Mouse (Mus musculus) heart, embryonic 11.5 days (tissue): ENCODE data around the gene Rarg. TPM values are rescaled to one million over a fixed set of nuclear protein-coding genes. Genes with fewer than 3 reads are reported as not detected.

ENCODE experiments used
- ATAC-seq: fragments of 200-750 bp; cut with Nextera tagmentation; replicated peaks from 2 replicates; pipeline ENCODE4 v1.8.0; 2017; ENCODE audit warnings: moderate library complexity; ENCODE audit not compliant: insufficient number of reproducible peaks, low FRiP score, low TSS enrichment
- H3K27ac ChIP-seq: fragments of 300-500 bp; sonication (generic); 2 replicates; pipeline ENCODE4 v1.5.1; 2014; ENCODE audit warnings: mild to moderate bottlenecking, low read depth, low read length
- H3K27me3 ChIP-seq: fragments of 300-500 bp; sonication (generic); 2 replicates; pipeline ENCODE4 v1.6.1; 2014; ENCODE audit warnings: mild to moderate bottlenecking, low read length, mixed read lengths; ENCODE audit not compliant: control insufficient read depth, insufficient read depth
- H3K36me3 ChIP-seq: fragments of 300-500 bp; sonication (generic); 2 replicates; pipeline ENCODE4 v1.6.1; 2014; ENCODE audit warnings: mild to moderate bottlenecking, low read length, moderate library complexity, mixed read lengths; ENCODE audit not compliant: control insufficient read depth, insufficient read depth
- H3K4me1 ChIP-seq: fragments of 300-500 bp; sonication (generic); 2 replicates; pipeline ENCODE4 v1.6.1; 2014; ENCODE audit warnings: low read length; ENCODE audit not compliant: control insufficient read depth, insufficient read depth
- H3K4me2 ChIP-seq: fragments of 300-500 bp; sonication (generic); 2 replicates; pipeline ENCODE4 v1.6.1; 2014; ENCODE audit warnings: mild to moderate bottlenecking, moderate library complexity
- H3K4me3 ChIP-seq: fragments of 300-500 bp; sonication (generic); 2 replicates; pipeline ENCODE4 v1.5.1; 2014; ENCODE audit warnings: low read depth, low read length
- H3K9ac ChIP-seq: fragments of 300-500 bp; sonication (generic); 2 replicates; pipeline ENCODE4 v1.6.1; 2014; ENCODE audit warnings: mild to moderate bottlenecking, low read depth, low read length, moderate library complexity
- H3K9me3 ChIP-seq: fragments of 300-500 bp; sonication (generic); replicated peaks from 2 replicates; pipeline ENCODE4 v1.6.1; 2016; ENCODE audit warnings: low read length; ENCODE audit not compliant: control insufficient read depth
- WGBS: fragments of 180-500 bp; shearing (Covaris S2); extraction: QIAGEN DNeasy Blood & Tissue Kit; methylation state at CpG from one replicate; pipeline ENCODE4 v1.1.7; 2014; ENCODE audit not compliant: insufficient replicate concordance; 5-methylcytosine and 5-hydroxymethylcytosine counted together
- polyA plus RNA-seq: library from polyadenylated mRNA; unstranded; fragments of >200 nt; fragmentation: Nextera tagmentation; extraction: Ambion mirVana; gene quantifications from 2 replicates; pipeline ENCODE4 v1.2.1, GENCODE M21; 2014

The Rarg gene
- polyA plus RNA-seq, 1 experiment from 2014 or later: 11.2 TPM

DNA sequence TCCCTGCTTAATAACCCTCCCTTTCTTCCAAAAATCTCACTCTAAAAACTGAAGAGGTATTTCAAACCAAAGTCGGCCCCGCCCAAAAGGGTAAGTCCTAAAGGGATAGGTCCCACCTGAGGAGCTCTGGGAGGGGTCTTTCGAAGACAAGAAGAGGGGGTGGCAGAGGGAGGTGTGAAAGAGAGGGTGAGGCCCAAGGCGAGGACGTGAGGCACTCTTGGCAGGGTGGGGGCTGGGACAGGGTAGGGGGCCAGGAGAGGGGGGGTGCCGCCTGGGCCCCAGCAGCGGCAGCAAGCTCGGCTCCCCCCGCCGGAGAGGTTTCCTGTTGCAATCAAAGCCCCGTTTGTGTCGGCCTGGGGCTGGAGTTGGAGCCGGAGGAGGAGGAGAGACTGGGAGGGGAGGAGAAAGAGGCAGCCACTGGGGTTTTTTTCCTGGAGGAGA is 8.0 kb downstream of the Rarg start:
- Histone ChIP-seq H3K9me3 (no peaks in the 10 kb centered on the region), H3K27me3 (peaks cover 38% of the 10 kb centered on the region), H3K4me3 (peak overlapping the region; percentile 23), H3K9ac (peak overlapping the region; percentile 44; the same call in 1 of the 2 replicates), H3K36me3 (no peaks in the 10 kb centered on the region), H3K4me1 (peaks cover 25% of the 10 kb centered on the region), H3K27ac (peak overlapping the region; percentile 60), H3K4me2 (peak overlapping the region; percentile 93)
- ATAC-seq: no peak
- WGBS: 5% methylated on average over 11 of the region's 13 CpGs

DNA sequence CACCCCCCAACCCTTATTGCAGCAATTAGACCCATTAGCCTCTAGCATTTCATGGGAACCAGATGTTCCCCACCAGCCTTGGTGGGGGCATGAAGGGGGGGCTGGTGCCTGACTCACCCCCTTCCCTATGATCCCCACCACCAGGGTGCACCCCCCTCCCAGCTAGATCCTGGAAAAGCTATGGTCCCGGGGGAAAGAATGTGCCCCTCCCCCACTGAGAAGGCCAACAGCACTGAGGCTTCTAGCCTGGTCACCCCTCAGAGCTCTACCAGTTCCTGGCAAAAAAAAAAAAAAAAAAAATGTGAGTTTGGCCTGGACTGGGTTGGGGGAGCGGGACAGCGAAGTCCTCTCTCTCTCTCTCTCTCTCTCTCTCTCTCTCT is 8.5 kb downstream of the Rarg start:
- Histone ChIP-seq H3K9me3 (no peaks in the 10 kb centered on the region), H3K27ac (peak overlapping the region; percentile 90; the same call in 1 of the 2 replicates), H3K4me2 (peak overlapping the region; percentile 93), H3K4me3 (no peak overlapping the region), H3K4me1 (peaks cover 29% of the 10 kb centered on the region), H3K27me3 (peaks cover 38% of the 10 kb centered on the region), H3K36me3 (no peaks in the 10 kb centered on the region), H3K9ac (no peak overlapping the region)
- no peak for ATAC-seq
- 5% methylated on average over 1 of the region's 3 CpGs for WGBS

GRCm38 (mm10) chr15:102248131-102248811 is 9.0 kb downstream of the Rarg start:
- H3K9ac ChIP-seq: peak overlapping the region; percentile 66; the same call in 1 of the 2 replicates
- peak overlapping the region; percentile 90 for H3K27ac ChIP-seq
- 6% methylated on average over 8 of the region's 8 CpGs for WGBS
- H3K4me3 ChIP-seq: peak overlapping the region; percentile 59
- ATAC-seq: no peak
- H3K4me2 ChIP-seq: peak overlapping the region; percentile 93
- peaks cover 43% of the 10 kb centered on the region for H3K27me3 ChIP-seq
- H3K4me1 ChIP-seq: peaks cover 34% of the 10 kb centered on the region
- no peaks in the 10 kb centered on the region for H3K9me3 ChIP-seq
- H3K36me3 ChIP-seq: no peaks in the 10 kb centered on the region

DNA sequence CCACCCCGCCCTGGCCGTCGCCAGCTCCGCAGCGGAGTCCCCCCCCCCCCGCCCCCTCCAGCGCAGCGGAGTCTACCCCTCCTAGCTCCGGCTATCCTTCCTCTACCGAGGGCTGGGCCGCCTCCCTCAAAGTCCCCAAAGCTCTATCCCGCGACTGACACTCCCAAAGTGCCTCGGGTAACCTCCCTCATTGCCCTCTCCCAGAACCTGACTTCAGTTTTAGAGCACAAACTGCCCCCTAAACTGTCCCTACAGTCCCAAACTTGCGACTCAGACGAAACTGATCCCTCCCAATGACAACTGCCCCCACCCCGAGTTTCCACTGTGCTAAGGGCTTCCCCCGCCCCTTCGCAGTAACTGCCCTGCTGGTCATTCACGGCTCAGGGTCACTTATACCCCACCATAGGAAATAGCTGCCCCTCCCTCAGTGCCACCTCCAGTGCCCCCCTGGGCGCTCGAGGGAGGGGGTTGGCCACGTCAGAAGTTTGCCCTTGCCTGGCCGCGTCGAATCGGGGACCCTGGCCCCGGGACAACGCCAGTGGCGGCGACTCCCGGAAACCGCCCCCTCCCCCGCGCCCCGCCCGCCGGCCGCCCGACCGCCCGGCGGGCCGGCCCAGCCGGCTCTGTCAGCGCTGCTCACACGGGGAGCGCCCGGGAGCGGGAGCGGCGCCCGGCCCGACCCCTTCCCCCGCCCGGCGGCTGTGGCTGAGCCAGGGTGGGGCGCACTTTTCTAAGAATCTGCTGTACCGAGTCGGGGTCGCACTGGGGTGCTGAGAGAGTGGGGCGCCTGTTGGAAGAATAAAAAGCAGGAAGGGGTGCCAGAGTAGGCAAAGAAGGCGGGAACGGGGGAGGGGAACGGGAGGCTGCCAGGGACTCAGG is 9.8 kb downstream of the Rarg start:
- H3K27ac ChIP-seq: peak overlapping the region; percentile 90
- peak overlapping the region; percentile 66 for H3K9ac ChIP-seq
- peaks cover 38% of the 10 kb centered on the region for H3K4me1 ChIP-seq
- H3K36me3 ChIP-seq: no peaks in the 10 kb centered on the region
- peak overlapping the region; percentile 93 for H3K4me2 ChIP-seq
- under 1% methylated on average over 55 of the region's 65 CpGs for WGBS
- H3K4me3 ChIP-seq: peak overlapping the region; percentile 59
- peaks cover 50% of the 10 kb centered on the region for H3K27me3 ChIP-seq
- peak; percentile 47 for ATAC-seq
- H3K9me3 ChIP-seq: no peaks in the 10 kb centered on the region

DNA sequence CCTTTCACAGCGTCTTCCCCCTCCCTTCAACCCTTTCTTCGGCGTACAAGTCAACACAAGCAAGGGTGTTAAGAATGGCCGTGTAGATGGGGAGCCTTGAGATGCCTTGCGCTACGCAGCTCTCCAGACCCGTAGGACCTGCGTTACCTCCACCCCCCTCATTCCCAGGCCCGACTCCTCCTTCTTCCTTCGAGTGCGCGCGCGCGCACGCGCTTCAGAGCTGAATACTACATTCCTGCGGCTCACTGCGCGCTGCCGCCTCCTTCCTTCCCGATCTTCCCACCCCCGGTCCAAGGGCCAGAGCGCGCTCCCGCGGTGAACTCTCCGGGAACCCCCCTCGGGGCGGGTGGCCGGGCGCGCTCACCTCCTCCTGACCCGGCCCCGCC is 10.5 kb downstream of the Rarg start:
- Histone ChIP-seq H3K9ac (peak overlapping the region; percentile 66), H3K4me2 (peak overlapping the region; percentile 93), H3K27ac (peak overlapping the region; percentile 90), H3K4me3 (peak overlapping the region; percentile 59), H3K4me1 (peaks cover 39% of the 10 kb centered on the region), H3K27me3 (peaks cover 51% of the 10 kb centered on the region), H3K36me3 (no peaks in the 10 kb centered on the region), H3K9me3 (no peaks in the 10 kb centered on the region)
- WGBS: 0% methylated on average over 29 of the region's 35 CpGs
- peak; percentile 53 for ATAC-seq

DNA sequence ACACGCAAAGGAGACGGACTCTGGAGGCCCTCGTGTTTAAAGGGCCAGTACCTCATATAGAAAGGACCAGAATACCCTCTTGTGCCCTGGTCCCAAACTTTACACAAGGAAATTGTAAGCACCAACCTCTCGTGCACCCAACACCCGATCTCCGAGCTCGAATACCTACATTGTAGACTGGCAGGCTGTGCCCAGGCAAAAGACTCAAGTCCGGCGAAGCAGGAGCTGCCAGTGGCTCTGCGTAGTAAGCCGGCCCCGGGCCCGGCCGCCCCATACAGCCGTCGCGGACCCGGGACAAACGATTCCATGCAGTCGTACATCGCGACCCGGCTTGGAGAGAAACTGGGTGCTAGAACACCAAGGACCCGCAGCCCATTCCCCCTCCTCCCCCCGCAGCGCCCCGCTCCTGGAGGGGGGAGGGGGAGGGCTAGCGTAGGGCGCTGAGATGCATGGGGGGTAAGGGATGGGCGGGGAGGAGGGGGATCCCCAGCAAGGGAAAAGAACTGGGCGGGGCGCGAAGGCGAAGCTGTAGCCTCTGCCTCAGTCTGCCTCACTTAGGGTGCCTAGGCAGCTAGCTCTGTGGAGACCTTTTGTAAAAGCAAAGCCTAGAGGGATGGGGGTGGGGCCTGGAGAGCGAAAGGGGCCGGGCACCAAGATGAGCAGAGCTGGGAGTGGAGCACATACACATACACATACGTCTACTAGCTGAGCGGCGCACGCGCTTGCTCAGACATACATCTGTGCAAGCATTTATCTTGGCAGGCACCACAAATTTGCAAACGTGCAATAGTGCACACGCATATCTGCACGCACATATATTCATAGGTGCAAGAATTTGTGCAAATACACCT is 11.2 kb downstream of the Rarg start:
- peaks cover 39% of the 10 kb centered on the region for H3K4me1 ChIP-seq
- H3K4me2 ChIP-seq: peak overlapping the region; percentile 93
- H3K9me3 ChIP-seq: no peaks in the 10 kb centered on the region
- H3K27ac ChIP-seq: peak overlapping the region; percentile 90; the same call in 1 of the 2 replicates
- H3K9ac ChIP-seq: peak overlapping the region; percentile 61
- H3K27me3 ChIP-seq: peaks cover 56% of the 10 kb centered on the region
- H3K36me3 ChIP-seq: no peaks in the 10 kb centered on the region
- H3K4me3 ChIP-seq: peak overlapping the region; percentile 59
- 0% methylated on average over 41 of the region's 44 CpGs for WGBS
- peak; percentile 28; the same call in 1 of the 2 replicates for ATAC-seq

DNA sequence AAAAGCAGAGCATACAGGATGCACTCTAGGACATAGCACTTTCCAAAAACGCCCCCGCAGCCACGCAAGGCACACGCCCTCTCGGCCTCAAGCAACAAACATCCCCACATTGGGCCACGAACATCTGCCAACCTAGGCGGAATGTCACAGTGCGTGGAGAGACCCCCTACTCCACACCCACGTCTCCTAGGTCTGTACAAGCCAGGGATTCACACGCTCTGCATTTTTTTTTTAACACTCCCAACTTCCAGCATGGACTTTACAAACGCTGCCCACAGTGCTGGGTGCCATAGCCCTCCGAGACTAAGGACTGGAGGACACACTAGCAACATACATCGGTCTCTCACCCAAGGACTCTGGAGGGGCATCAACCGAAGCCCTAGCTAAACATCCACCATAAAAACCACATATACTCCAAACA is 11.8 kb downstream of the Rarg start:
- Histone ChIP-seq H3K4me2 (peak overlapping the region; percentile 93), H3K4me3 (peak overlapping the region; percentile 59), H3K9me3 (no peaks in the 10 kb centered on the region), H3K27ac (no peak overlapping the region), H3K36me3 (no peaks in the 10 kb centered on the region), H3K9ac (peak overlapping the region; percentile 61), H3K27me3 (peaks cover 57% of the 10 kb centered on the region), H3K4me1 (peaks cover 39% of the 10 kb centered on the region)
- 3% methylated on average over 14 of the region's 14 CpGs for WGBS
- ATAC-seq: no peak
